Mouse (Mus musculus) intestine, postnatal 0 days (tissue): ENCODE measurements around the gene Crtc3. TPM values are rescaled to one million over a fixed set of nuclear protein-coding genes. Genes with fewer than 3 reads are reported as not detected.

Source experiments
- ATAC-seq: fragments of 200-750 bp; cut with Nextera tagmentation; 2 replicates; pipeline ENCODE4 v1.8.0; 2017; ENCODE audit warnings: mild to moderate bottlenecking, moderate TSS enrichment, moderate library complexity
- H3K27ac ChIP-seq: fragments of 300-500 bp; sonication (generic); 2 replicates; pipeline ENCODE4 v1.5.1; 2014; ENCODE audit warnings: mild to moderate bottlenecking, low read depth, low read length, moderate library complexity
- H3K27me3 ChIP-seq: fragments of 300-500 bp; sonication (generic); replicated peaks from 2 replicates; pipeline ENCODE4 v1.6.1; 2014; ENCODE audit warnings: low read length, mixed read lengths; ENCODE audit not compliant: control insufficient read depth, insufficient read depth
- H3K36me3 ChIP-seq: fragments of 300-500 bp; sonication (generic); 2 replicates; pipeline ENCODE4 v1.6.1; 2014; ENCODE audit warnings: mild to moderate bottlenecking, moderate library complexity; ENCODE audit not compliant: control insufficient read depth, insufficient read depth
- H3K4me1 ChIP-seq: fragments of 300-500 bp; sonication (generic); replicated peaks from 2 replicates; pipeline ENCODE4 v1.6.1; 2014; ENCODE audit warnings: antibody characterized with exemption, low read length, mixed read lengths; ENCODE audit not compliant: control insufficient read depth, insufficient read depth
- H3K4me2 ChIP-seq: fragments of 300-500 bp; sonication (generic); replicated peaks from 2 replicates; pipeline ENCODE4 v1.6.1; 2014; ENCODE audit warnings: low read depth, mild to moderate bottlenecking, moderate library complexity
- H3K4me3 ChIP-seq: fragments of 300-500 bp; sonication (generic); 2 replicates; pipeline ENCODE4 v1.5.1; 2014; ENCODE audit warnings: low read depth, low read length
- H3K9ac ChIP-seq: fragments of 300-500 bp; sonication (generic); 2 replicates; pipeline ENCODE4 v1.6.1; 2014; ENCODE audit warnings: mild to moderate bottlenecking, low read depth, low read length
- H3K9me3 ChIP-seq: fragments of 300-500 bp; sonication (generic); 2 replicates; pipeline ENCODE4 v1.6.1; 2016; ENCODE audit warnings: mixed run types; ENCODE audit not compliant: control insufficient read depth
- CTCF ChIP-seq: sonication (generic); IDR thresholded peaks from 2 replicates; pipeline ENCODE4 v1.5.1; 2016; ENCODE audit warnings: low read depth, mild to moderate bottlenecking, control low read depth, antibody characterized with exemption, moderate library complexity
- WGBS: fragments of 180-500 bp; shearing (Covaris S2); extraction: QIAGEN DNeasy Blood & Tissue Kit; methylation state at CpG from one replicate; pipeline ENCODE4 v1.1.7; 2014; 5-methylcytosine and 5-hydroxymethylcytosine counted together
- polyA plus RNA-seq: library from polyadenylated mRNA; unstranded; fragments of >200 nt; fragmentation: Nextera tagmentation; extraction: Ambion mirVana; gene quantifications from 2 replicates; pipeline ENCODE4 v1.2.1, GENCODE M21; 2015

Crtc3 gene
- polyA plus RNA-seq, 1 experiment from 2014 or later: 11.5 TPM

- H3K36me3 ChIP-seq: no peaks in the 10 kb centered on the region
- H3K4me1 ChIP-seq: no peaks in the 10 kb centered on the region
- H3K4me3 ChIP-seq: no peak overlapping the region
- 45% methylated on average over 5 of the region's 5 CpGs for WGBS
- no peak for TF ChIP-seq CTCF
- no peak overlapping the region for H3K4me2 ChIP-seq
- H3K9me3 ChIP-seq: no peaks in the 10 kb centered on the region
- no peak overlapping the region for H3K27ac ChIP-seq
- no peaks in the 10 kb centered on the region for H3K27me3 ChIP-seq
- no peak for ATAC-seq
- no peak overlapping the region for H3K9ac ChIP-seq
Measured at GRCm38 (mm10) chr7:80539581-80539980, 149.1 kb downstream of the Crtc3 start.

Other genes with a start within 250 kb of the Crtc3 start
- 2.7 and 3.1 TPM in 2 replicates for gene Blm, start 153.8 kb downstream of the Crtc3 start, polyA plus RNA-seq
- 32.3 and 34.1 TPM in 2 replicates for gene Iqgap1, start 137.1 kb upstream of the Crtc3 start, polyA plus RNA-seq
- gene Zscan2, start 172.0 kb upstream of the Crtc3 start, polyA plus RNA-seq: 0.68 and 0.80 TPM in 2 replicates
- 9.3 and 9.6 TPM in 2 replicates for gene Wdr73, start 212.4 kb upstream of the Crtc3 start, polyA plus RNA-seq
- gene Nmb, start 216.2 kb upstream of the Crtc3 start, polyA plus RNA-seq: 2.1 and 2.8 TPM in 2 replicates